Mouse (Mus musculus): ENCODE results near the gene Kcnk5.

Gene Kcnk5

DNA sequence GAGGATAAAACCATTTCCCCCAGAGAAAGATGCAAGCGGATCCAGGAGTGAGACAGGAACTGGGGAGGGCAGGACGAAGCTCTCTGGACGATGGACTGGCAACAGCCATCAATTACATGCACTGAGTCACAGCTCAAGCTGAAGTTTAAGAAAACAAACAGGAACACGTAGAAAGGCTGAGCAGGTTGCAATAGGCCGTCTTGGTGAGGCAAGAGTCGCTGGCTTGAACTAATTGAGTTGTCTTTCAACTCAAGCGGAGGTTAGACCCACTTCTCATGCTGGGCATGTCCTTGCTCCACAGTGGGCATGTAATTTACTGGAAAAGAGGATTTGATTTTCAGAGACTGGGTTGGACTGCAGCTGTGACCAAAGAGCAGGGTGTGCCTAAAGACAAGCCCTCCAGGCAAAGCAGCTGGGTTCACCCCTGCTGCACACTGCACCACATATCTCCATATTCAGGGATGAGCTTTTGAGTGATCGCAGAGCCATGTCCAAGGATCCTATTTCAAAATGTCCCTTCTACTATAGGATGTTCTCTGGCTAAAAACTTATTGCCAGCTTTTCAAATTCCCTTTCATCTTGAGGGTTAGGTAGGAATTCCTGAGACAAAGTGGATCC is 19.6 kb upstream of the Kcnk5 start:
- no peak for DNase-seq (ENCODE audit: low read depth, low spot score)

GRCm38 (mm10) chr14:20193103-20193715 is 11.6 kb upstream of the Kcnk5 start:
- no peak for DNase-seq (ENCODE audit: low read depth, low spot score)

DNA sequence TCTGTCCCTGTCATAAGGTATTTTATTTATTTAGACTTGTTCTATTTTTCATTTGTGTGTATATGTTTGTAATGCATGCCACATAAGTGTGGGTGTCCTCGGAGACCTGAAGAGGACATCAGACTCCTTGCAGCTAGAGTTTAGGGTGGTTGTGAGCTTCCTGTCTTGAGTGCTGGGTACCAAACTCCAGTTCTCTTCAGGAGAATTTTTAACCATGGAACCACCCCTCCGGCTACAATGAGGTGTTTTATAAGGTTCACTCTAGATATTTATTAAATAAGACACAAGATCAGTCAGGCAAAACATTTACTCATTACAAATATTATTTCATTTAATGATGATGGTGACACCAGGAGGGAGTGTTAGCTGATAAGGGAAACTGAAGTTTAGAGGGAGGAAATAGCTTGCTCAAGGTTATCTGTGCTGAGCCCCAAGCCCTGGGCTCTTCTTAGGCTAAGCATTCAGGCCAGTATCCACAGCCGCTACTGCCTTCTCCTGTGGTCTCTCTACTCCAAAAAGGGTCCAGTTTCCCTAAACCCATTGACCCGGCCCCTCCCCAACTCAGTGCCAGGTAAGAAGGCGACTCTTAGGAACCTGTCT is 9.6 kb upstream of the Kcnk5 start:
- no peak for DNase-seq (ENCODE audit: low read depth, low spot score)

- no peak for DNase-seq (ENCODE audit: low read depth, low spot score)
Measured at GRCm38 (mm10) chr14:20189751-20190150, 8.1 kb upstream of the Kcnk5 start.

GRCm38 (mm10) chr14:20185426-20185825 is 3.8 kb upstream of the Kcnk5 start:
- no peak for DNase-seq (ENCODE audit: low read depth, low spot score)

GRCm38 (mm10) chr14:20183701-20184100 is 2.1 kb upstream of the Kcnk5 start:
- DNase-seq (ENCODE audit: low read depth, low spot score), result no peak

DNA sequence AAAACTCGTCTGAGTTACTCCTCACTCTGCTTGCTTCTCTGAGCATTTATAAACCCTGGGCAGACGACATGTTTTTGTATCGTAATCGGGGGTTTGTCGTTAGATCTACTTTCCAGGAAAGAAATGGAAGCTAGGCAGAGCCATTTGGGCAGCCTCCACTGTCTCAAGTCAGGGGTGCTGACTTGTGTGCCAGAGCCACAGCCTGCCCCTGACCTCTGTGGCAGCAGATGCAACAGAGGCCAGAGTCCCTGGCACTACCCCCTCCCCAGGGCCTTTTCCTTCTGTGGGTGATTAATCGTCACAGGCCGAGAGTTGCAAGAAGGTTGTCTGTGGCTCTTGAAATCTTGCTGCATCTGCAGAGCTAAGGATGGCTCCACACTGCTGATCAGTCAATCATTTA is 987 bp upstream of the Kcnk5 start:
- DNase-seq (ENCODE audit: low read depth, low spot score), result no peak

GRCm38 (mm10) chr14:20180751-20181162 is 852 bp downstream of the Kcnk5 start:
- no peak for DNase-seq (ENCODE audit: low read depth, low spot score)

GRCm38 (mm10) chr14:20180304-20180703 is 1.3 kb downstream of the Kcnk5 start:
- DNase-seq (ENCODE audit: low read depth, low spot score), result no peak

DNA sequence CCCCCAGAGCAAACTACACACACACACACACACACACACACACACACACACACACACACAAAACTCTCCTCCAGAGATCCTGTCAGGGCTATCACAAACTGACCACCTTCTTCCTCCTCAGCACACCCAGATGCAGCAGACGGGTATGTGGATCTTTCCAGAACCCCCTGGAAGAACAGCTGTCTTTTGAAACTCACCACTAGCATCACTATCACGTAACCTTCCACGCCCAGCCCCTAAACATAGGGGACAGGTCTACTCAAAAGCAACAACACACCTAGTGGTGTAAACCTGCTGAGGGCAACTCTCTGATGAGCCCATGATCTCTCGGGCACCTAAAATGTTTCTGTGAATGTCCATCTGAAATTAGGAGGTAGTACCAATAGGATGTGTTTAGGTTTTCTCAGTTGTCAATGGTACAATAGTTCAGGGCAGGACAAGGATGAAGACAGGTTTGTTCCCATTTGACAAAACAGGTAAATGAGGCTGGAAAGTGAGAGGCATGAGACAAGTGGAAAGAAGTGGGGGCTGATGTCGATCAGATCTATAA is 1.8 kb downstream of the Kcnk5 start:
- DNase-seq (ENCODE audit: low read depth, low spot score), result no peak

DNA sequence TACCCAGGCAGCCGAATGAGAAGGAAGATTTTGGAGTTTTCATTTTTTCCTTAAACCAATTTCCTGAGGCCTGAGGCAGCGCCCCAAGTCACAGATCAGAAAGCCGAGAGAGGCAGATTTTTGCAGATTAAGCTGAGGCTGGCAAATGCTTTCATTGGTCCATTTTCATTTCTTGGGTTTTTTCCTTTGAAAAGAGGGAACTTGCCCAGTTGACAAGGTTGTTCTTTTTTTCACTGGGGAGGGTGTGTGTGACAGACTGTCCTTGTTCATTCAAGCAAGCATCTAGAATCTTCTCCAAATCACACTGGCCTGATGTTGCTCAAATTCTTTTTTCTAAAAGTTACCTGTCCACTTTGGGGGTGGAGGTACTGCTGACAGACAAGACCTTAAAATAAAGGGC is 2.5 kb downstream of the Kcnk5 start:
- DNase-seq (ENCODE audit: low read depth, low spot score), result no peak

DNA sequence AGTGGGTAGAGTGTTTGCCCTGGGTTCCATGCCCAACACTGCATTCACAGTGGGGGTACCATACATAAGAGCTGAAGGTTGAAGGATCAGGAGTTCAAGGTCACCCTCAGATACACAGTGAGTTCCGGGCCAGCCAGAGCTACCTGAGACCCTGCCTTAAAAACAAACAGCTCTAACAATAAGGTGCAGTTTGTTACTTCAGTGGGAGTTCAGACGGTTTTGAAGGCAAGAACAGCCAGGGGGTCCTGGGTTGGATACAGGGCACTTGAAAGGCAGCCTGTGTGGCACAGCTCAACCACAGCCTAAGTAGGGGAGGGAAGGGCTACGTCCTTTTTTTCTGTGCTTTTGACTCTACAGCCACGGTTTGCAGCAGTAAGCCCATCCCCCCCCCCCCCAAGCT is 3.0 kb downstream of the Kcnk5 start:
- no peak for DNase-seq (ENCODE audit: low read depth, low spot score)

DNA sequence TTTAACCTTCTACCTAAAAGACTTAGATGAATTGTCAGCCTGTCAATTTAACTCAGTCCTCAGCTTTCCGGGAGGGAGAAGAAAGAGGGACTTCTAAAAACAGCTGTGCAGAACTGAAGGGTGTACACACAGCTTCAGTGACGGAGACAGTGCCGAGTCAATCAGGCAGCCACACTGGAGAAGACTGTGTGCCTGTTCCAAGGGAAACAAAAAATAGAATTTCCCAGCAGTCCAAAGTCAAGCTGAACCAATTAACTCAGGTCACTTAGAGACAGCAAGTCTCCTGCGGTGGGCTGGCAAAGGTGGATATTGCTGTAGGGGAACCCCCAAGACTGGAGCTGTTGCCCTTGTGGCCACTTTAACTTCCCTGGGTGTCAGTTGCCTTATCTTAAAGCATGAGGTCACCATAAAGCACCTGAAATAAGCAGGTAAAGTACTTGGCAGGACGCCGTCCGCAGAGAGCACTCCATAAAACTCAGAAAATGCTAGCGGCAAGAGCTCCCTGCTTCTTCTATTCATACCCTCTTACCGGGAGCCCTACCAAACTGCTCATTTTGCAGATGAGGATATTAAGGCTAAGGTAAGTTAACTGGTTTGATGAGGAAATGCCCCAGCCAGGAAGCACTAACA is 4.0 kb downstream of the Kcnk5 start:
- DNase-seq (ENCODE audit: low read depth, low spot score), result no peak

- no peak for DNase-seq (ENCODE audit: low read depth, low spot score)
Measured at GRCm38 (mm10) chr14:20175705-20176104, 5.9 kb downstream of the Kcnk5 start.

GRCm38 (mm10) chr14:20175114-20175513 is 6.5 kb downstream of the Kcnk5 start:
- no peak for DNase-seq (ENCODE audit: low read depth, low spot score)

- DNase-seq (ENCODE audit: low read depth, low spot score), result no peak
Measured at GRCm38 (mm10) chr14:20174696-20175095, 6.9 kb downstream of the Kcnk5 start.

DNA sequence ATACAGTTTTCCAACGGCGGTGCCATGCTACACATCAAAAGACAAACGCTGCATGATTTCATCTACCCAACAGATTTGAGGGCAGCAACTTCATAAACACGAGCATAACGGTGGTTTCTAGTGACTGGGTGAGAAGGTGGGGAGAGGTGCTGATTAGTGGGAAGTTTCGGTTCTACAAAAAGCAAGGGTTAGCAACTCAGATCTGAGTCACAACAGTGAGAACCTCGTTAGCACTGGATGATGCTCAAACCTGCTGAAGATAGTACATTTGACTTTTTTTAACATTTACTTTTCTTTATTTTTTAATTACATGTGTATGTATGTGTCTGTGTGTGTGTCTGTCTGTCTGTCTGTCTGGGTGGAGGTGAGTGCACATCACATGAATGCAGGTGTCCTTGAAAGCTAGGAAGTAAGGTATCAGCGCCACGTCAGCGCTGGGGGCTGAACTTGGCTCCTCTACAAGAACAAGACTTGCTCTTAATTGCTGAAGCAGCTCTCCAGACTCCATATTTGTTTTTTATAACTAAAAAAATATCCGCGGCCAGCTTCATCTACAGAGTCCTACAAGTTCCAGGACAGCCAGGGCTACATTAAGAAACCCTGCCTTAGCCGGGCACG is 7.6 kb downstream of the Kcnk5 start:
- no peak for DNase-seq (ENCODE audit: low read depth, low spot score)

GRCm38 (mm10) chr14:20172924-20173323 is 8.7 kb downstream of the Kcnk5 start:
- DNase-seq (ENCODE audit: low read depth, low spot score), result no peak

GRCm38 (mm10) chr14:20172509-20172908 is 9.1 kb downstream of the Kcnk5 start:
- no peak for DNase-seq (ENCODE audit: low read depth, low spot score)

- no peak for DNase-seq (ENCODE audit: low read depth, low spot score)
Measured at GRCm38 (mm10) chr14:20171840-20172239, 9.8 kb downstream of the Kcnk5 start.

DNA sequence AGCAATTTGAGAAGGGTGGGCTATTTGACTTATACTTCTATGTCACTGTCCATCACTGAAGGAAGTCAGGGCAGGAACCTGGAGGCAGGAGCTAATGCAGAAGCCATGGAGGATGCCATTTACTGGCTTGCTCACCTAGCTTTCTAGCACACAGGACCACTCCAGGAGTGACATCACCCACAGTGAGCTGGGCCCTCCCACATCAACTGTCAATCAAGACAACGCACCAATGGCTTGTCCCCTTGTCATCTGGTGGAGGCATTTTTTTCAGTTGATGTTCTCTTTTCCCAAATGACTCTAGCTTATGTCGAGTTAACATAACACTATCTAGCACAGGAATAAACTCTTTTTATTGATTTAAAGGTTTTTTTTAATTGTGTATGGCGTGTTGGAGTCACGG is 12.4 kb downstream of the Kcnk5 start:
- no peak for DNase-seq (ENCODE audit: low read depth, low spot score)

- DNase-seq (ENCODE audit: low read depth, low spot score), result no peak
Measured at GRCm38 (mm10) chr14:20168478-20168877, 13.1 kb downstream of the Kcnk5 start.

Data from embryo, embryonic 11.5 days (tissue).